18 mouse cellular contexts compared by ENCODE assay signal in genomic region chr2:92945824-92946598, GRCm38 (mm10). TPM values are rescaled to one million over a fixed set of nuclear protein-coding genes. Genes with fewer than 3 reads are reported as not detected.
DNase-seq lines count a peak whose midpoint lies in the region; ATAC-seq and TF ChIP-seq lines count a peak whose summit lies in the region.
"Had no signal": no experiment of that assay in that cellular context is flagged by ENCODE, and none has a peak within 500 bp of the region (broad histone marks: within the 10 kb centered on the region; RNA-seq: fewer than 3 reads in every experiment).

No protein-coding gene starts in this region.

- no peaks in the 10 kb centered on the region for H3K27me3 ChIP-seq in hindbrain, postnatal 0 days (ENCODE audit: insufficient read depth, low read length)
- H3K27me3 ChIP-seq in hindbrain, embryonic 12.5 days = peaks cover 11% of the 10 kb centered on the region; the same call in 1 of the 2 replicates
- H3K27me3 ChIP-seq in CH12.LX (replicated peaks) = peaks cover 80% of the 10 kb centered on the region
- H3K27me3 ChIP-seq: embryonic facial prominence, embryonic 15.5 days; forebrain, embryonic 13.5 days; midbrain, embryonic 15.5 days had no signal

- peaks cover 10% of the 10 kb centered on the region; the same call in 1 of the 2 replicates for H3K36me3 ChIP-seq in hindbrain, postnatal 0 days (ENCODE audit: insufficient read depth, low read length)
- H3K36me3 ChIP-seq in hindbrain, embryonic 12.5 days = no peaks in the 10 kb centered on the region
- H3K36me3 ChIP-seq in CH12.LX (replicated peaks in 1 of 2; ENCODE audit: control insufficient read depth in 1 of 2, insufficient read depth in 1 of 2, low read length in 1 of 2) = no peaks in the 10 kb centered on the region
- H3K36me3 ChIP-seq: embryonic facial prominence, embryonic 15.5 days; heart, embryonic 15.5 days; midbrain, embryonic 15.5 days; neural tube, embryonic 13.5 days had no signal

- TF ChIP-seq EP300 in CH12.LX (IDR thresholded peaks at IDR 0.05; ENCODE audit: low read length) = no peak

- intact Hi-C loops in heart, postnatal 25 days (cut with DNase I) = loop anchor here (5.0 kb wide), 1 partner anchor 34 kb away; no protein-coding TSS in a partner anchor

- no peak for ATAC-seq in hindbrain, postnatal 0 days
- no peak for ATAC-seq in hindbrain, embryonic 12.5 days (ENCODE audit: low FRiP score)
- ATAC-seq: forebrain, embryonic 13.5 days; midbrain, embryonic 15.5 days had no signal

- TF ChIP-seq CTCF in hindbrain, postnatal 0 days (IDR thresholded peaks at IDR 0.05; ENCODE audit: low read depth) = peak; percentile 24; the same call in 1 of the 2 replicates
- 0 out of 4 replicates have a peak, but pooled peaks of 1 of the 2 experiments have one; percentile 8 for TF ChIP-seq CTCF in CH12.LX (conservative IDR thresholded peaks at IDR 0.05 in 1 of 2, IDR thresholded peaks at IDR 0.05 in 1 of 2; ENCODE audit: low read depth in 2 of 2, low read length in 2 of 2)

- TF ChIP-seq RAD21 in CH12.LX (IDR thresholded peaks at IDR 0.05; ENCODE audit: low read depth, low read length) = no peak

- TF ChIP-seq POLR2A in CH12.LX (IDR thresholded peaks at IDR 0.05; ENCODE audit: low read depth, low read length) = no peak

- 85% methylated on average over 11 of the region's 11 CpGs for whole genome bisulfite sequencing in hindbrain, postnatal 0 days
- WGBS in hindbrain, embryonic 12.5 days = 87% methylated on average over 11 of the region's 11 CpGs

- in situ Hi-C loops in CH12.LX (cut with MboI; ENCODE audit: low pct_ligation_motif_present, low pct_unique_long_range_greater_than_20kb, low sequenced_read_pairs) = no loop called here

- no peak overlapping the region for H3K4me3 ChIP-seq in hindbrain, postnatal 0 days (ENCODE audit: low read length)
- H3K4me3 ChIP-seq in hindbrain, embryonic 12.5 days = no peak overlapping the region
- H3K4me3 ChIP-seq in CH12.LX (replicated peaks in 1 of 3; ENCODE audit: low read depth in 2 of 3, low read length in 2 of 3, poor library complexity in 1 of 3) = no peak overlapping the region
- H3K4me3 ChIP-seq: embryonic facial prominence, embryonic 15.5 days; forebrain, embryonic 13.5 days; heart, embryonic 15.5 days; midbrain, embryonic 15.5 days; neural tube, embryonic 13.5 days had no signal

- no peaks in the 10 kb centered on the region for H3K79me2 ChIP-seq in CH12.LX (replicated peaks; ENCODE audit: control insufficient read depth, extremely low read depth, insufficient read depth, poor library complexity, severe bottlenecking)

- H3K4me1 ChIP-seq in hindbrain, postnatal 0 days (ENCODE audit: insufficient read depth, low read length) = peaks cover 7% of the 10 kb centered on the region; the same call in 1 of the 2 replicates
- peaks cover 27% of the 10 kb centered on the region for H3K4me1 ChIP-seq in hindbrain, embryonic 12.5 days
- peaks cover 5 to 20% of the 10 kb centered on the region in 2 experiments; a peak in 3 of 4 replicates for H3K4me1 ChIP-seq in CH12.LX (ENCODE audit: control insufficient read depth in 1 of 2, insufficient read depth in 2 of 2)

- dilution Hi-C loops in CH12.LX (cut with MboI; ENCODE audit: extremely low pct_ligation_motif_present, extremely low pct_unique_long_range_greater_than_20kb, low sequenced_read_pairs) = no loop called here

- H3K9ac ChIP-seq in hindbrain, postnatal 0 days (replicated peaks; ENCODE audit: low read length) = no peak overlapping the region
- H3K9ac ChIP-seq in hindbrain, embryonic 12.5 days = no peak overlapping the region
- no peak overlapping the region for H3K9ac ChIP-seq in CH12.LX (ENCODE audit: insufficient read depth, low read depth)
- H3K9ac ChIP-seq: embryonic facial prominence, embryonic 15.5 days; forebrain, embryonic 13.5 days; heart, embryonic 15.5 days; hindbrain, embryonic 14.5 days; liver, embryonic 14.5 days; midbrain, embryonic 15.5 days; neural tube, embryonic 13.5 days had no signal

- no peaks in the 10 kb centered on the region for H3K9me3 ChIP-seq in hindbrain, postnatal 0 days (ENCODE audit: low read length)
- no peaks in the 10 kb centered on the region for H3K9me3 ChIP-seq in hindbrain, embryonic 12.5 days (replicated peaks)
- no peaks in the 10 kb centered on the region for H3K9me3 ChIP-seq in CH12.LX (replicated peaks; ENCODE audit: low read length)
- H3K9me3 ChIP-seq: embryonic facial prominence, embryonic 15.5 days; forebrain, embryonic 13.5 days; heart, embryonic 15.5 days; midbrain, embryonic 15.5 days; neural tube, embryonic 13.5 days had no signal

- no peak overlapping the region for H3K27ac ChIP-seq in hindbrain, postnatal 0 days
- H3K27ac ChIP-seq in hindbrain, embryonic 12.5 days = no peak overlapping the region
- no peak overlapping the region for H3K27ac ChIP-seq in CH12.LX (ENCODE audit: insufficient read depth, low read depth)
- H3K27ac ChIP-seq: embryonic facial prominence, embryonic 15.5 days; forebrain, embryonic 13.5 days; heart, embryonic 15.5 days; hindbrain, embryonic 14.5 days; liver, embryonic 14.5 days; macrophage; midbrain, embryonic 15.5 days; neural tube, embryonic 13.5 days had no signal

- H3K4me2 ChIP-seq in hindbrain, postnatal 0 days (ENCODE audit: low read depth, low read length) = no peak overlapping the region
- H3K4me2 ChIP-seq in hindbrain, embryonic 12.5 days (replicated peaks) = no peak overlapping the region
- no peak overlapping the region for H3K4me2 ChIP-seq in CH12.LX (ENCODE audit: insufficient read depth, low read depth, poor library complexity, severe bottlenecking)
- H3K4me2 ChIP-seq: embryonic facial prominence, embryonic 15.5 days; forebrain, embryonic 13.5 days; heart, embryonic 15.5 days; hindbrain, embryonic 14.5 days; midbrain, embryonic 15.5 days; neural tube, embryonic 13.5 days had no signal

- DNase-seq in hindbrain, postnatal 0 days (ENCODE audit: low spot score) = no peak
- DNase-seq in 3134 (ENCODE audit: extremely low read depth, insufficient read length, low spot score) (peak; percentile 16), CH12.LX (ENCODE audit: extremely low read depth) (peak; percentile 5)
- peak; percentile 77 to 85 for DNase-seq in thymus, adult 18-20 months
- DNase-seq in heart, postnatal 25 days (ENCODE audit: low spot score) = no peak
- no peak for DNase-seq in spleen, postnatal 4 days (ENCODE audit: low spot score in 2 of 2)
- DNase-seq in neural tube, embryonic 10.5 days (ENCODE audit: extremely low spot score, low spot score) = no peak
- DNase-seq: heart, adult 11 months; kidney, adult 18-20 months had no signal

TF ChIP-seq in CH12.LX, 34 proteins besides CTCF, POLR2A, EP300 and RAD21:
- TF ChIP-seq SMC3 (IDR thresholded peaks at IDR 0.05; ENCODE audit: low read depth, low read length) = no peak
- no peak for TF ChIP-seq POLR2AphosphoS2 (IDR thresholded peaks at IDR 0.05; ENCODE audit: low read depth, low read length)
- TF ChIP-seq HCFC1 (IDR thresholded peaks at IDR 0.05; ENCODE audit: low read depth, low read length) = no peak
- TF ChIP-seq BHLHE40 (IDR thresholded peaks at IDR 0.05; ENCODE audit: low read depth, low read length) = no peak
- no peak for TF ChIP-seq NELFE (IDR thresholded peaks at IDR 0.05; ENCODE audit: low read depth, low read length)
- no peak for TF ChIP-seq E2F4 (IDR thresholded peaks at IDR 0.05; ENCODE audit: insufficient replicate concordance, low read depth, low read length)
- TF ChIP-seq CHD2 (IDR thresholded peaks at IDR 0.05; ENCODE audit: low read length) = no peak
- no peak for TF ChIP-seq ELF1 (IDR thresholded peaks at IDR 0.05; ENCODE audit: low read depth, low read length)
- TF ChIP-seq NRF1 (IDR thresholded peaks at IDR 0.05; ENCODE audit: low read depth, low read length) = no peak
- no peak for TF ChIP-seq ETS1 (conservative IDR thresholded peaks at IDR 0.05; ENCODE audit: low read depth, low read length)
- TF ChIP-seq TCF12 (IDR thresholded peaks at IDR 0.05; ENCODE audit: low read depth, low read length) = no peak
- no peak for TF ChIP-seq ZKSCAN1 (IDR thresholded peaks at IDR 0.05; ENCODE audit: borderline replicate concordance, low read depth, low read length)
- no peak for TF ChIP-seq MAFK (IDR thresholded peaks at IDR 0.05; ENCODE audit: insufficient replicate concordance, low read length)
- no peak for TF ChIP-seq PAX5 (IDR thresholded peaks at IDR 0.05; ENCODE audit: low read length)
- no peak for TF ChIP-seq MYC (IDR thresholded peaks at IDR 0.05; ENCODE audit: low read depth, low read length)
- no peak for TF ChIP-seq MAX (IDR thresholded peaks at IDR 0.05; ENCODE audit: low read length)

RNA-seq across cellular contexts. Expression of gene Syt13, which starts 31.1 kb away (rescaled TPM):
- 145 and 146 TPM in 2 replicates for total RNA-seq in hindbrain, postnatal 0 days (2014; rRNA removed)
- 61.5 and 70.8 TPM in 2 replicates for polyA plus RNA-seq in hindbrain, postnatal 0 days (2015; fragmentation: Nextera tagmentation; extraction: Ambion mirVana)
- polyA plus RNA-seq in hindbrain, embryonic 12.5 days (2016; fragmentation: Nextera tagmentation; extraction: Ambion mirVana) = 32.7 and 34.2 TPM in 2 replicates
- total RNA-seq in CH12.LX (2012; rRNA removed) = not detected in 2 replicates
- not detected in 2 replicates for total RNA-seq in CH12.LX (2014; rRNA removed)
- polyA plus RNA-seq in CH12.LX (2012; ENCODE audit: insufficient read length, low read depth) = not detected in 2 replicates
- total RNA-seq in heart, postnatal 25 days (2021) = under 1 TPM; 0.18 to 0.25 TPM

Comparison
In these comparisons a context has a peak if more than half of its experiments do, and no peak if none do; other contexts are left out.
1. DNase-seq: peak in 3134 (single experiment), CH12.LX (single experiment) and thymus, adult 18-20 months (2 of 2); none in hindbrain, postnatal 0 days (single experiment), heart, postnatal 25 days (single experiment), spleen, postnatal 4 days (0 of 2) and neural tube, embryonic 10.5 days (single experiment).
2. RNA of gene Syt13, which starts 31.1 kb away (total RNA-seq): 145 to 146 TPM in hindbrain, postnatal 0 days; 0.18 to 0.25 TPM in heart, postnatal 25 days and not detected in CH12.LX; every median in the first group is over 100 times any median in the second.